Mouse (Mus musculus) bone marrow macrophage, adult 2 months (primary cell): Measurements from ENCODE around the gene Khdc4. TPM values are rescaled to one million over a fixed set of nuclear protein-coding genes. Genes with fewer than 3 reads are reported as not detected.

Source experiments
- H3K27ac ChIP-seq: 2 replicates; pipeline ENCODE4 v1.5.1; 2012; ENCODE audit warnings: low read depth, low read length; ENCODE audit not compliant: insufficient read depth
- H3K4me1 ChIP-seq: 2 replicates; pipeline ENCODE4 v1.6.1; 2012; ENCODE audit warnings: low read length; ENCODE audit not compliant: control insufficient read depth, insufficient read depth
- H3K4me3 ChIP-seq: 2 replicates; pipeline ENCODE4 v1.5.1; 2012; ENCODE audit warnings: mild to moderate bottlenecking, low read length, moderate library complexity; ENCODE audit not compliant: insufficient read depth
- CTCF ChIP-seq: IDR thresholded peaks from 2 replicates; pipeline ENCODE4 v1.5.1; 2012; ENCODE audit warnings: low read depth, mild to moderate bottlenecking, low read length, moderate library complexity
- POLR2A ChIP-seq: IDR thresholded peaks from 2 replicates; pipeline ENCODE4 v1.6.1; 2012; ENCODE audit warnings: mild to moderate bottlenecking, low read depth, low read length, borderline replicate concordance
- polyA plus RNA-seq: library from polyadenylated mRNA; stranded (reverse); fragments of >200 nt; gene quantifications from 2 replicates; pipeline ENCODE4 v1.2.4, GENCODE M21; 2012; ENCODE audit not compliant: missing spikeins, insufficient read depth, insufficient read length

The Khdc4 gene
- polyA plus RNA-seq, 1 experiment, result 40.7 TPM

DNA sequence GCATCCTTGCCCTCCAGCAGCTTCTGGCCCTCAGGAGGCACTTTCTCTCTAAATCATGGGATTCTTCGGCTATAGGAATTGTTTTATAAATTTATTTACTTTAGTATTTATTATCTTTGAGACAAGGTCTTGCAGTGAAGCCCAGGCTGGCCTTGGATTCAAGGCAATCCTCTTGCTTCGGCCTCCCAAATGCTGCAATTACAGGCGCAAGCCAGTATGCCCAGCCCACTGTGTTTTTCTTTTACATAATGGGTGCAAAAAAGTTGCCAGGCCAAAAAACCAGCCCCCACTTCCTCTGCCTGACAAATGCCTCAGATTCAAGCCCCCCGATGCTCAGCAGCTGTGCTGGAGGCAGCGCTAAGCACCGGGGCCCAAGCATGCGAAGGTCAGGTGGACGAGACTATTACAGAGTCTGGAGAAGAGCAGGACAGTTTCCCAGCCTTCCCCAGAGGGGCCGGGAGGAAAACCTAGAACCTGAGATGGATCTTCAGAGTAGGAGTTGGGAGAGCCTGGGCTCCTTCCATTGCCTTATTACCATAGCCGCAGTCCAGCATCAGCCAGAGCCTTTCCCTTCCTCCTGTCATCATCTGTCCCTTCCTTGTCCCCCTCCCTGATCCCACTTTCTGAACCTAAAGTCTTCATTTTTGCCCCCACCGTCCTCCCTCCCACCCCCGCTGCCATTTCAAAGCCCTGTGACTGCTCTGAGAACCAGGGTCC, 37.0 kb upstream of the Khdc4 start:
- Histone ChIP-seq H3K27ac (no peak overlapping the region; the same call in 1 of the 2 replicates), H3K4me3 (no peak overlapping the region), H3K4me1 (peaks cover 48% of the 10 kb centered on the region)
- TF ChIP-seq POLR2A (no peak), CTCF (no peak)

- H3K4me3 ChIP-seq, result no peak overlapping the region
- H3K27ac ChIP-seq, result no peak overlapping the region
- H3K4me1 ChIP-seq, result peaks cover 48% of the 10 kb centered on the region
- TF ChIP-seq CTCF (no peak), POLR2A (no peak)
Observed at GRCm38 (mm10) chr3:88649186-88649585, 36.4 kb upstream of the Khdc4 start.

GRCm38 (mm10) chr3:88649967-88650366, 35.6 kb upstream of the Khdc4 start:
- Histone ChIP-seq H3K27ac (no peak overlapping the region), H3K4me1 (peaks cover 54% of the 10 kb centered on the region), H3K4me3 (no peak overlapping the region)
- no peak for TF ChIP-seq POLR2A
- no peak for TF ChIP-seq CTCF

- H3K27ac ChIP-seq, result no peak overlapping the region
- TF ChIP-seq CTCF (no peak), POLR2A (no peak)
- H3K4me1 ChIP-seq, result peaks cover 58% of the 10 kb centered on the region
- H3K4me3 ChIP-seq, result no peak overlapping the region
Observed at GRCm38 (mm10) chr3:88650713-88651504, 34.7 kb upstream of the Khdc4 start.

- TF ChIP-seq POLR2A, result no peak
- no peak for TF ChIP-seq CTCF
- Histone ChIP-seq H3K4me1 (peaks cover 53% of the 10 kb centered on the region), H3K27ac (no peak overlapping the region), H3K4me3 (no peak overlapping the region)
Observed at GRCm38 (mm10) chr3:88651669-88652618, 33.7 kb upstream of the Khdc4 start.

- Histone ChIP-seq H3K27ac (no peak within 1 kb of the TSS), H3K4me3 (no peak within 1 kb of the TSS), H3K4me1 (peaks cover 43% of the 10 kb centered on the region)
- TF ChIP-seq POLR2A, result no peak
- TF ChIP-seq CTCF, result no peak
Observed at GRCm38 (mm10) chr3:88652846-88653515, 32.6 kb upstream of the Khdc4 start, which contains the start of gene Rxfp4. Gene Rxfp4, minus strand, starts transcription at chr3:88653142.

- TF ChIP-seq POLR2A (no peak), CTCF (no peak)
- no peak overlapping the region for H3K4me3 ChIP-seq
- no peak overlapping the region for H3K27ac ChIP-seq
- H3K4me1 ChIP-seq, result peaks cover 36% of the 10 kb centered on the region
Observed at GRCm38 (mm10) chr3:88653516-88654370, 31.9 kb upstream of the Khdc4 start.

GRCm38 (mm10) chr3:88654621-88655020, 31.0 kb upstream of the Khdc4 start:
- H3K4me1 ChIP-seq, result peaks cover 28% of the 10 kb centered on the region

More at GRCm38 (mm10) chr3:88654621-88655020, 31.0 kb upstream of the Khdc4 start:
- no peak overlapping the region for H3K27ac ChIP-seq
- no peak overlapping the region for H3K4me3 ChIP-seq
- TF ChIP-seq CTCF (no peak), POLR2A (no peak)
